Mouse (Mus musculus) heart, adult 11 months (tissue): ENCODE measurements around the gene C2.
A peak's percentile ranks its signal among the peaks of the same experiment; 100 is the strongest.

Experiments
- DNase-seq: peaks from one replicate; pipeline ENCODE4 v3.0.0; 2022

The C2 gene

GRCm38 (mm10) chr17:34879336-34879879, 18.7 kb downstream of the C2 start, which contains the start of gene Zbtb12:
Gene Zbtb12 (plus strand): TSS chr17:34879483.
- DNase-seq = no peak

GRCm38 (mm10) chr17:34874321-34874720, 23.7 kb downstream of the C2 start:
- no peak for DNase-seq

GRCm38 (mm10) chr17:34865981-34866380, 32.1 kb downstream of the C2 start:
- no peak for DNase-seq

GRCm38 (mm10) chr17:34862416-34863081, 35.5 kb downstream of the C2 start, which contains the start of gene Cfb:
Gene Cfb (minus strand): TSS chr17:34862518.
- peak; percentile 86 for DNase-seq

- DNase-seq = peak; percentile 97
These were observed 36.2 kb downstream of the C2 start for GRCm38 (mm10) chr17:34861704-34862415.

- peak; percentile 83 for DNase-seq
These were observed 37.6 kb downstream of the C2 start for GRCm38 (mm10) chr17:34860514-34860913.

- DNase-seq = no peak
These were observed 39.4 kb downstream of the C2 start for GRCm38 (mm10) chr17:34858670-34859069.

GRCm38 (mm10) chr17:34855825-34856224, 42.2 kb downstream of the C2 start:
- peak; percentile 87 for DNase-seq

- DNase-seq = peak; percentile 85
These were observed 43.3 kb downstream of the C2 start for GRCm38 (mm10) chr17:34854761-34855160.

GRCm38 (mm10) chr17:34853511-34853910, 44.6 kb downstream of the C2 start:
- DNase-seq = no peak

GRCm38 (mm10) chr17:34850517-34851125, 47.4 kb downstream of the C2 start:
- DNase-seq = no peak

GRCm38 (mm10) chr17:34849722-34850516, 48.1 kb downstream of the C2 start, which contains the start of the genes Skiv2l and Nelfe:
Gene Skiv2l (minus strand): TSS chr17:34850210.
Gene Nelfe (plus strand): TSS chr17:34850391.
- DNase-seq = peak; percentile 99

- peak; percentile 90 for DNase-seq
These were observed 50.5 kb downstream of the C2 start for GRCm38 (mm10) chr17:34847615-34848014.

GRCm38 (mm10) chr17:34847192-34847591, 50.9 kb downstream of the C2 start:
- DNase-seq = peak; percentile 91

- peak; percentile 91 for DNase-seq
These were observed 53.2 kb downstream of the C2 start for GRCm38 (mm10) chr17:34844884-34845283.

- DNase-seq = no peak
These were observed 57.2 kb downstream of the C2 start for GRCm38 (mm10) chr17:34840736-34841307.

GRCm38 (mm10) chr17:34838785-34839184, 59.3 kb downstream of the C2 start:
- DNase-seq = peak; percentile 91

GRCm38 (mm10) chr17:34837464-34838324, 60.4 kb downstream of the C2 start:
- DNase-seq = peak; percentile 94

GRCm38 (mm10) chr17:34836856-34837221, 61.2 kb downstream of the C2 start, which contains the start of the genes Stk19 and Dxo:
Gene Stk19 (minus strand): TSS chr17:34836945.
Gene Dxo (plus strand): TSS chr17:34837019.
- peak; percentile 100 for DNase-seq

GRCm38 (mm10) chr17:34836155-34836855, 61.8 kb downstream of the C2 start:
- no peak for DNase-seq
